ENCODE assay signal across 8 mouse cellular contexts in genomic region chr17:88462658-88463057, GRCm38 (mm10). TPM values are rescaled to one million over a fixed set of nuclear protein-coding genes. Genes with fewer than 3 reads are reported as not detected.
DNase-seq lines count a peak whose midpoint lies in the region; ATAC-seq lines count a peak whose summit lies in the region.

No protein-coding gene starts in this region.

- DNase-seq in layer of hippocampus, adult 9-11 months = peak; percentile 56
- DNase-seq in layer of hippocampus, postnatal 25 days (ENCODE audit: extremely low spot score in 1 of 2, low spot score in 1 of 2) = no peak
- DNase-seq in kidney, postnatal 25 days = peak; percentile 75 to 80
- no peak for DNase-seq in left cerebral cortex, adult 11 months (ENCODE audit: low spot score)
- no peak for DNase-seq in natural killer cell, adult 2 months (ENCODE audit: low spot score in 2 of 2)
- no peak for DNase-seq in embryo, embryonic 9.5 days (ENCODE audit: extremely low spot score)

- ATAC-seq in common myeloid progenitor, adult 5-6 weeks (replicated peaks; ENCODE audit: low read depth, poor library complexity, severe bottlenecking) = peak; percentile 94
- peak; percentile 86 for ATAC-seq in neutrophil, adult 5-6 weeks (ENCODE audit: extremely low read depth, insufficient number of reproducible peaks, low FRiP score, poor library complexity, severe bottlenecking)

RNA-seq across cellular contexts. Expression of gene Foxn2, which starts 22.1 kb away (rescaled TPM):
- total RNA-seq in layer of hippocampus, postnatal 25 days (2021) = 10 to 100 TPM; 21.9 to 22.0 TPM
- total RNA-seq in common myeloid progenitor, adult 5-6 weeks (2017) = 43.5 and 46.0 TPM in 2 replicates
- total RNA-seq in neutrophil, adult 5-6 weeks (2017) = 58.8 and 62.8 TPM in 2 replicates

Comparison
In these comparisons a context has a peak if more than half of its experiments do, and no peak if none do; other contexts are left out.
1. DNase-seq: peak in layer of hippocampus, adult 9-11 months (single experiment) and kidney, postnatal 25 days (2 of 2); none in layer of hippocampus, postnatal 25 days (0 of 2), left cerebral cortex, adult 11 months (single experiment), natural killer cell, adult 2 months (0 of 2) and embryo, embryonic 9.5 days (single experiment).